Mouse (Mus musculus): Measurements from ENCODE around the gene Zfhx3. TPM values are rescaled to one million over a fixed set of nuclear protein-coding genes. Genes with fewer than 3 reads are reported as not detected.

The Zfhx3 gene
- polyA plus RNA-seq, 1 experiment from 2014 or later, result 9.2 TPM

- WGBS, result 80% methylated on average over 9 of the region's 9 CpGs
- ATAC-seq (replicated peaks; ENCODE audit: low FRiP score), result no peak
- peaks cover 22% of the 10 kb centered on the region for H3K4me1 ChIP-seq
Measured at GRCm38 (mm10) chr8:108882073-108882472, 939.6 kb downstream of the Zfhx3 start.

GRCm38 (mm10) chr8:108883381-108883780 lies 940.9 kb downstream of the Zfhx3 start:
- no peak overlapping the region for H3K4me2 ChIP-seq
- H3K27ac ChIP-seq, result no peak overlapping the region
- no peaks in the 10 kb centered on the region for H3K9me3 ChIP-seq (replicated peaks)
- no peaks in the 10 kb centered on the region for H3K36me3 ChIP-seq
- WGBS, result 74% methylated on average over 6 of the region's 6 CpGs
- ATAC-seq (replicated peaks; ENCODE audit: low FRiP score), result no peak
- H3K4me1 ChIP-seq, result peaks cover 26% of the 10 kb centered on the region
- H3K9ac ChIP-seq, result no peak overlapping the region
- no peak overlapping the region for H3K4me3 ChIP-seq (replicated peaks)
- H3K27me3 ChIP-seq, result no peaks in the 10 kb centered on the region

More at GRCm38 (mm10) chr8:108882073-108882472, 939.6 kb downstream of the Zfhx3 start:
- no peaks in the 10 kb centered on the region for H3K36me3 ChIP-seq
- no peak overlapping the region for H3K9ac ChIP-seq
- no peaks in the 10 kb centered on the region for H3K9me3 ChIP-seq (replicated peaks)
- H3K27ac ChIP-seq, result no peak overlapping the region
- no peak overlapping the region for H3K4me2 ChIP-seq
- no peak overlapping the region for H3K4me3 ChIP-seq (replicated peaks)
- no peaks in the 10 kb centered on the region for H3K27me3 ChIP-seq

GRCm38 (mm10) chr8:108884947-108885346 lies 942.5 kb downstream of the Zfhx3 start:
- Histone ChIP-seq H3K4me1 (peaks cover 38% of the 10 kb centered on the region), H3K36me3 (no peaks in the 10 kb centered on the region), H3K9me3 (replicated peaks) (no peaks in the 10 kb centered on the region), H3K27me3 (no peaks in the 10 kb centered on the region), H3K4me2 (no peak overlapping the region), H3K9ac (no peak overlapping the region), H3K27ac (peak overlapping the region; percentile 32; the same call in 1 of the 2 replicates), H3K4me3 (replicated peaks) (no peak overlapping the region)
- WGBS, result 32% methylated on average over 4 of the region's 4 CpGs
- 0 out of 2 replicates have a peak, but pooled peaks have one; percentile 13 for ATAC-seq (replicated peaks; ENCODE audit: low FRiP score)

GRCm38 (mm10) chr8:108885450-108885849 lies 943.0 kb downstream of the Zfhx3 start:
- WGBS, result 58% methylated on average over 14 of the region's 14 CpGs
- no peak overlapping the region for H3K4me3 ChIP-seq (replicated peaks)
- H3K4me1 ChIP-seq, result peaks cover 42% of the 10 kb centered on the region
- no peaks in the 10 kb centered on the region for H3K36me3 ChIP-seq
- no peak overlapping the region for H3K9ac ChIP-seq
- H3K9me3 ChIP-seq (replicated peaks), result no peaks in the 10 kb centered on the region
- H3K27ac ChIP-seq, result peak overlapping the region; percentile 32; the same call in 1 of the 2 replicates
- no peaks in the 10 kb centered on the region for H3K27me3 ChIP-seq
- 0 out of 2 replicates have a peak, but pooled peaks have one; percentile 40 for ATAC-seq (replicated peaks; ENCODE audit: low FRiP score)
- no peak overlapping the region for H3K4me2 ChIP-seq

- Histone ChIP-seq H3K4me2 (no peak overlapping the region), H3K9me3 (replicated peaks) (no peaks in the 10 kb centered on the region), H3K27me3 (no peaks in the 10 kb centered on the region), H3K27ac (no peak overlapping the region), H3K9ac (no peak overlapping the region), H3K4me1 (peaks cover 46% of the 10 kb centered on the region), H3K36me3 (no peaks in the 10 kb centered on the region), H3K4me3 (replicated peaks) (no peak overlapping the region)
- WGBS, result 81% methylated on average over 12 of the region's 12 CpGs
- no peak for ATAC-seq (replicated peaks; ENCODE audit: low FRiP score)
Measured at GRCm38 (mm10) chr8:108885861-108886260, 943.4 kb downstream of the Zfhx3 start.

- Histone ChIP-seq H3K9me3 (replicated peaks) (no peaks in the 10 kb centered on the region), H3K4me1 (peaks cover 46% of the 10 kb centered on the region), H3K9ac (no peak overlapping the region), H3K27me3 (no peaks in the 10 kb centered on the region), H3K4me3 (replicated peaks) (peak overlapping the region; percentile 26; the same call in 1 of the 2 replicates), H3K4me2 (peak overlapping the region; percentile 57), H3K27ac (no peak overlapping the region), H3K36me3 (no peaks in the 10 kb centered on the region)
- WGBS, result 21% methylated on average over 12 of the region's 12 CpGs
- no peak for ATAC-seq (replicated peaks; ENCODE audit: low FRiP score)
Measured at GRCm38 (mm10) chr8:108886599-108887255, 944.3 kb downstream of the Zfhx3 start.

GRCm38 (mm10) chr8:108887256-108887615 lies 944.8 kb downstream of the Zfhx3 start:
- H3K4me3 ChIP-seq (replicated peaks), result no peak overlapping the region
- H3K9ac ChIP-seq, result no peak overlapping the region
- H3K27ac ChIP-seq, result no peak overlapping the region
- H3K4me1 ChIP-seq, result peaks cover 46% of the 10 kb centered on the region
- H3K36me3 ChIP-seq, result no peaks in the 10 kb centered on the region
- H3K27me3 ChIP-seq, result no peaks in the 10 kb centered on the region
- no peaks in the 10 kb centered on the region for H3K9me3 ChIP-seq (replicated peaks)
- WGBS, result 77% methylated on average over 14 of the region's 14 CpGs
- no peak for ATAC-seq (replicated peaks; ENCODE audit: low FRiP score)
- H3K4me2 ChIP-seq, result peak overlapping the region; percentile 57; the same call in 1 of the 2 replicates

- H3K4me3 ChIP-seq (replicated peaks), result no peak overlapping the region
- no peak overlapping the region for H3K27ac ChIP-seq
- H3K9ac ChIP-seq, result no peak overlapping the region
- H3K9me3 ChIP-seq (replicated peaks), result no peaks in the 10 kb centered on the region
- H3K4me1 ChIP-seq, result peaks cover 46% of the 10 kb centered on the region
- no peak for ATAC-seq (replicated peaks; ENCODE audit: low FRiP score)
- H3K36me3 ChIP-seq, result no peaks in the 10 kb centered on the region
- WGBS, result 91% methylated on average over 8 of the region's 8 CpGs
- no peaks in the 10 kb centered on the region for H3K27me3 ChIP-seq
- H3K4me2 ChIP-seq, result no peak overlapping the region
Measured at GRCm38 (mm10) chr8:108887890-108888289, 945.4 kb downstream of the Zfhx3 start.

GRCm38 (mm10) chr8:108888924-108889323 lies 946.5 kb downstream of the Zfhx3 start:
- Histone ChIP-seq H3K4me3 (replicated peaks) (no peak overlapping the region), H3K9me3 (replicated peaks) (no peaks in the 10 kb centered on the region), H3K9ac (no peak overlapping the region), H3K4me1 (peaks cover 46% of the 10 kb centered on the region), H3K27me3 (no peaks in the 10 kb centered on the region), H3K36me3 (no peaks in the 10 kb centered on the region; the same call in 1 of the 2 replicates), H3K4me2 (no peak overlapping the region), H3K27ac (no peak overlapping the region)
- WGBS, result 19% methylated on average over 4 of the region's 4 CpGs
- ATAC-seq (replicated peaks; ENCODE audit: low FRiP score), result no peak

GRCm38 (mm10) chr8:108889406-108889805 lies 947.0 kb downstream of the Zfhx3 start:
- H3K4me3 ChIP-seq (replicated peaks), result no peak overlapping the region
- no peak overlapping the region for H3K9ac ChIP-seq
- H3K27me3 ChIP-seq, result no peaks in the 10 kb centered on the region
- H3K36me3 ChIP-seq, result no peaks in the 10 kb centered on the region; the same call in 1 of the 2 replicates
- no peaks in the 10 kb centered on the region for H3K9me3 ChIP-seq (replicated peaks)
- no peak overlapping the region for H3K4me2 ChIP-seq
- ATAC-seq (replicated peaks; ENCODE audit: low FRiP score), result no peak
- WGBS, result 54% methylated on average over 5 of the region's 5 CpGs
- no peak overlapping the region for H3K27ac ChIP-seq
- H3K4me1 ChIP-seq, result peaks cover 49% of the 10 kb centered on the region

- peaks cover 62% of the 10 kb centered on the region for H3K4me1 ChIP-seq
- 17% methylated on average over 10 of the region's 10 CpGs for WGBS
Measured at GRCm38 (mm10) chr8:108894287-108894686, 951.8 kb downstream of the Zfhx3 start.

GRCm38 (mm10) chr8:108896468-108897346 lies 954.3 kb downstream of the Zfhx3 start:
- WGBS, result 34% methylated on average over 18 of the region's 18 CpGs
- Histone ChIP-seq H3K9ac (no peak overlapping the region), H3K9me3 (replicated peaks) (no peaks in the 10 kb centered on the region), H3K36me3 (no peaks in the 10 kb centered on the region; the same call in 1 of the 2 replicates), H3K27ac (peak overlapping the region; percentile 61), H3K4me1 (peaks cover 70% of the 10 kb centered on the region), H3K4me2 (peak overlapping the region; percentile 25; the same call in 1 of the 2 replicates), H3K4me3 (replicated peaks) (no peak overlapping the region), H3K27me3 (no peaks in the 10 kb centered on the region)
- peak; percentile 59 for ATAC-seq (replicated peaks; ENCODE audit: low FRiP score)

More at GRCm38 (mm10) chr8:108894287-108894686, 951.8 kb downstream of the Zfhx3 start:
- Histone ChIP-seq H3K9ac (no peak overlapping the region), H3K4me3 (replicated peaks) (no peak overlapping the region), H3K4me2 (no peak overlapping the region), H3K9me3 (replicated peaks) (no peaks in the 10 kb centered on the region), H3K27me3 (no peaks in the 10 kb centered on the region), H3K36me3 (no peaks in the 10 kb centered on the region; the same call in 1 of the 2 replicates), H3K27ac (peak overlapping the region; percentile 79)
- ATAC-seq (replicated peaks; ENCODE audit: low FRiP score), result 0 out of 2 replicates have a peak, but pooled peaks have one; percentile 26
